Mouse (Mus musculus) stomach, embryonic 16.5 days (tissue): ENCODE results near the gene Cenpx. TPM values are rescaled to one million over a fixed set of nuclear protein-coding genes. Genes with fewer than 3 reads are reported as not detected.

Source experiments
- ATAC-seq: fragments of 200-750 bp; cut with Nextera tagmentation; 2 replicates; pipeline ENCODE4 v1.8.0; 2017; ENCODE audit warnings: moderate number of reproducible peaks, moderate TSS enrichment; ENCODE audit not compliant: insufficient read depth, low FRiP score
- H3K27ac ChIP-seq: fragments of 300-500 bp; sonication (generic); 2 replicates; pipeline ENCODE4 v1.5.1; 2014; ENCODE audit warnings: low read length
- H3K27me3 ChIP-seq: fragments of 300-500 bp; sonication (generic); 2 replicates; pipeline ENCODE4 v1.6.1; 2014; ENCODE audit warnings: low read length, control low read depth, mixed read lengths; ENCODE audit not compliant: control insufficient read depth, insufficient read depth
- H3K36me3 ChIP-seq: fragments of 300-500 bp; sonication (generic); 2 replicates; pipeline ENCODE4 v1.6.1; 2014; ENCODE audit warnings: low read length; ENCODE audit not compliant: control insufficient read depth, insufficient read depth
- H3K4me1 ChIP-seq: fragments of 300-500 bp; sonication (generic); 2 replicates; pipeline ENCODE4 v1.6.1; 2014; ENCODE audit warnings: low read length, control low read depth, mixed read lengths; ENCODE audit not compliant: control insufficient read depth, insufficient read depth
- H3K4me2 ChIP-seq: fragments of 300-500 bp; sonication (generic); 2 replicates; pipeline ENCODE4 v1.6.1; 2014; ENCODE audit warnings: low read depth, low read length, mixed read lengths
- H3K4me3 ChIP-seq: fragments of 300-500 bp; sonication (generic); replicated peaks from 2 replicates; pipeline ENCODE4 v1.5.1; 2014; ENCODE audit warnings: mild to moderate bottlenecking, low read length
- H3K9ac ChIP-seq: fragments of 300-500 bp; sonication (generic); 2 replicates; pipeline ENCODE4 v1.6.1; 2014; ENCODE audit warnings: low read length
- H3K9me3 ChIP-seq: fragments of 300-500 bp; sonication (generic); replicated peaks from 2 replicates; pipeline ENCODE4 v1.6.1; 2016; ENCODE audit warnings: low read length, control low read depth; ENCODE audit not compliant: control insufficient read depth
- WGBS: fragments of 180-500 bp; shearing (Covaris S2); extraction: QIAGEN DNeasy Blood & Tissue Kit; methylation state at CpG from one replicate; pipeline ENCODE4 v1.1.7; 2014; 5-methylcytosine and 5-hydroxymethylcytosine counted together
- polyA plus RNA-seq: library from polyadenylated mRNA; unstranded; fragments of >200 nt; fragmentation: Nextera tagmentation; extraction: Ambion mirVana; gene quantifications from 2 replicates; pipeline ENCODE4 v1.2.1, GENCODE M21; 2015

The Cenpx gene
- polyA plus RNA-seq, 1 experiment from 2014 or later = 153 TPM

DNA sequence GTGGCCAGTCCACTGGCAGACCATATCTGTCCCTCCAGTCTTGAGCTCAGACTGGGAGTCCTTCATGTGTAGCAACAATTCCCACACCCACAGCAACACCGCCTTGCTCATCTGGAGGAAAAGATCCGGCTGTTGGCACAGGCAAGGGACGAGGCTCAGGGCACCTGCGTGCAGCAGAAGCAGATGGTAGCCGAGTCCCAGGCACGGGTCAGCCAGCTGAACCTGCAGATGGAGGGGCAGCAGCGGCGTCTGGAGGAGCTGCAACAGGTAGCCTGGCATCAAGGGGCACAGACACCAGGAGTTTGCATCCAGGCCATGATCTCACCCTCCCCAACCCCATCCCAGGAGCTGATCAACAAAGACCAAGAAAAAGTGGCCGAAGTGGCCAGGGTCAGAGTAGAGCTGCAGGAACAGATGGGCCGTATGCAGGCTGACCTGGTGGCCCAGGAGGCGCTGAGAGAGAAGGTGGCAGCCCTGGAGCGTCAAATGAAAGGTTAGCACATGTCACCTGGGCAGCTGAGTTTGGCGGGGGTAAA, 6.4 kb upstream of the Cenpx start:
- H3K4me2 ChIP-seq = no peak overlapping the region
- H3K4me3 ChIP-seq = no peak overlapping the region
- WGBS = 88% methylated on average over 13 of the region's 13 CpGs
- no peaks in the 10 kb centered on the region; the same call in 1 of the 2 replicates for H3K36me3 ChIP-seq
- H3K27me3 ChIP-seq = no peaks in the 10 kb centered on the region
- no peak overlapping the region for H3K27ac ChIP-seq
- no peak overlapping the region for H3K9ac ChIP-seq
- ATAC-seq = no peak
- H3K9me3 ChIP-seq = no peaks in the 10 kb centered on the region
- H3K4me1 ChIP-seq = peaks cover 10% of the 10 kb centered on the region

GRCm38 (mm10) chr11:120719242-120719641, 5.7 kb upstream of the Cenpx start:
- no peak overlapping the region for H3K4me3 ChIP-seq
- no peak overlapping the region for H3K9ac ChIP-seq
- no peaks in the 10 kb centered on the region; the same call in 1 of the 2 replicates for H3K36me3 ChIP-seq
- ATAC-seq = no peak
- WGBS = 89% methylated on average over 9 of the region's 9 CpGs
- H3K27me3 ChIP-seq = no peaks in the 10 kb centered on the region
- no peak overlapping the region for H3K27ac ChIP-seq
- H3K4me2 ChIP-seq = no peak overlapping the region
- H3K4me1 ChIP-seq = peaks cover 16% of the 10 kb centered on the region
- H3K9me3 ChIP-seq = no peaks in the 10 kb centered on the region

DNA sequence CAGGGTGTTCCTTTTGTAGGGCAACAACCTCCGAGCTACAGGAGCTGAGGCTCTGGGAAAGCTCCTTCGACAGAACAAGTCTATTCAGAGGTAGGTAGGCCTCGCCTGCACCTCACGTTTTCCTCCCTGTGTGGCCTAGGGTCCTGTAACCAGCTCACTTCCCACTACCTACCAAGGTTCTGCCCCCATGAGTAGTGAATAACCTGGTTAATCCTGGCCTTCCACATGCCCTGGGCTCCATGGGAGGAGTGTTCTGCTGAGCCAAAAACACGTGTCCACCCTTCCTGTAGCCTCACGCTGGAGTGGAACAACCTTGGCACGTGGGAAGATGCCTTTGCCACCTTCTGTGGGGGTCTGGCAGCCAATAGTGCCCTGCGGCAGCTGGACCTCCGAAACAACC, 1.6 kb upstream of the Cenpx start:
- no peak for ATAC-seq
- WGBS = 91% methylated on average over 9 of the region's 9 CpGs
- 0 out of 2 replicates have a peak overlapping the region, but pooled peaks have one; percentile 79 for H3K4me2 ChIP-seq

DNA sequence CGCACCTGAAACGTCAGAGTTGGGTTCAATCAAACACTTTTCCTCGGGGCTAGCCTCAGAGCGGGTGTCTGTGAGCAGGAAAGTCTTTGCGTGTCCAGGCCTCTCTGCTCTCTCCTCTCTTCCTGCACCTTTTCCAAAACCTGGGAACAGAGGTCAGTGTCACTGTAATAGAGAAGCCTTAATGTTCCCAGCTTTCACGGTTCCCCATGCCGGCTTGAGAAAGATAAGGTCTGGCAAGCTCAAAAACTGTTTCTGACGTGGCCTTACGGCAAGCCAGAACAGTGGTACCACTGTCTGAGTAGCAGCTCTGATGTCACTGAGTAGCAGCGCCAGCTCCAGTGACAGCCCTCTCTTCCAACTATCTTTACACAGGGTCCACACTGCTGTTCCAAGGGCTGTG, 1.0 kb upstream of the Cenpx start:
- H3K4me1 ChIP-seq = peaks cover 16% of the 10 kb centered on the region
- H3K36me3 ChIP-seq = no peaks in the 10 kb centered on the region; the same call in 1 of the 2 replicates
- H3K4me3 ChIP-seq = peak overlapping the region; percentile 63
- H3K9ac ChIP-seq = peak overlapping the region; percentile 77
- H3K9me3 ChIP-seq = no peaks in the 10 kb centered on the region
- no peak for ATAC-seq
- 44% methylated on average over 10 of the region's 10 CpGs for WGBS
- H3K27ac ChIP-seq = peak overlapping the region; percentile 26; the same call in 1 of the 2 replicates
- H3K27me3 ChIP-seq = no peaks in the 10 kb centered on the region
- peak overlapping the region; percentile 79 for H3K4me2 ChIP-seq

More for the DNA sequence above, 1.6 kb upstream of the Cenpx start:
- Histone ChIP-seq H3K4me3 (no peak overlapping the region), H3K9me3 (no peaks in the 10 kb centered on the region), H3K36me3 (no peaks in the 10 kb centered on the region; the same call in 1 of the 2 replicates), H3K9ac (peak overlapping the region; percentile 77; the same call in 1 of the 2 replicates), H3K27me3 (no peaks in the 10 kb centered on the region), H3K27ac (no peak overlapping the region), H3K4me1 (peaks cover 11% of the 10 kb centered on the region; the same call in 1 of the 2 replicates)

DNA sequence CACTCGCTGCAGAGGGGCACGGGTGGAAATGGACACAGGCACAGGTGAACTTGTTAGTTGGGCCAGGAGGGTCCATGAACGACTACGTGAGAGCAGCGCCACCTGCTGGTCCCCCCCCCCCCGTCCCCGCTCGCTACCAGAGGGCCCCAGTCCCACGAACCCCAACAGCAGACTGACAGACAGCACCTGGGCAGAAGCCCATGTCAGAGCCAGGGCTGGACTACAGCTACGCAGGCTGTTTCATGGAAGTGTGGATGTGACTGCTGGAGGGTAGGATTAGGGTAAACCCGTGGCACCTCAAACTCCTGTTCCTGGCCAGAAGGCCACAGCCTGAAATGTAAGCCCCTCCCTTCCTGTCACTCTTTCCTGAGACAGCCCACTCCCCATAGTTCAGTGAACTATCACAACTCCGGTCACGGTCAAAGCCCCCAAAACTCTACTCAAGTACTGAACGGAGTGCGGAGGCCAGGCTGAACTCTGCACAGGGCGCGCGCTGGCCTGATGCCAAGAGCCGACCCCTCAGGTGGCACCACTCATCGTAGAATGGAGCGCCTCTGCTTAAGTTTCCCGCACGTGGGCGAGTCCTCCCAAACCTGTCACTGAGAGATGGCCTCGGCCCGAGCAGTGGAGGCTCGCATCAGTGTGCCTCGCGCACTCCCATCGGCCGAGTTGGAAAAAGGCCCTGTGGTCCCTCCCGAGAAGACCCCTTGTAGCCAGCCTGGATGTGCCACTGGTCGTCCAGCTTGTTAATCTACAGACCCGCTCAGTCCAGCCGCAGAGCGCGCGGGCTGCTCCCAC, 568 bp downstream of the Cenpx start:
- Histone ChIP-seq H3K4me2 (peak overlapping the region; percentile 97), H3K9ac (peak overlapping the region; percentile 75), H3K4me3 (peak overlapping the region; percentile 63), H3K27me3 (no peaks in the 10 kb centered on the region), H3K36me3 (no peaks in the 10 kb centered on the region), H3K4me1 (peaks cover 27% of the 10 kb centered on the region), H3K9me3 (no peaks in the 10 kb centered on the region), H3K27ac (peak overlapping the region; percentile 68)
- peak; percentile 31 for ATAC-seq
- under 1% methylated on average over 38 of the region's 38 CpGs for WGBS

DNA sequence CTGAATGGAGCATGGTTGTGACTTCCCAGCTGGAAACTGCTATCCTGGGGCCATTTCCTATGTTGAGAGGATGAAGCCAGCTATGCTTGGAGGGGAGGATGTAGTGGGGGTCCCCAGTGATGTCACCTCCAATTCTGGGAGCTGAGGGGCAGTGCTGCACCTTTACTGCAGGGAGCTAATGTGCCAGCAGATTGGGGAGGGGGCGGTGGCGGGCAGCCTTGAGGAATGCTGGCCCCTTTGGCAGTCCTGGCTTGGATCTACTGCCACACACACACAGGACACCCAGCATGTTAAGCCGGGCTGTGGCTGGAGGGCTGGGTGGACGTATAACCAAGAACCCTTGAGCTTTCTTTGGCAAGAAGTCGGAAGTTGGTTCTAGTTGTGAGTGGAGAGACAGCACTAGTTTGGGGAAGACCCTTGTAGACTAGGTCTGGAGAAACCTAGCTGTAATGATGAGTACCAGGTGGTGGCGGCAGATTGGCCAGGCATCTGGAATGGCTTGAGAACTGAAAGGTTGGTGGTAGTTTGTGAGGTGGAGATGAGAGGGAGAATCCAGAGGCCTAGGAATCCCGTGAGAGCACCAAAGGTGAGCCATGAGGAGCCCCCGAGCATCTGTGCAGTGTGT, 1.4 kb downstream of the Cenpx start:
- H3K27me3 ChIP-seq = no peaks in the 10 kb centered on the region
- peak overlapping the region; percentile 63 for H3K4me3 ChIP-seq
- peak overlapping the region; percentile 52; the same call in 1 of the 2 replicates for H3K9ac ChIP-seq
- WGBS = 66% methylated on average over 8 of the region's 8 CpGs
- H3K9me3 ChIP-seq = no peaks in the 10 kb centered on the region
- H3K27ac ChIP-seq = no peak overlapping the region
- no peak for ATAC-seq
- H3K4me1 ChIP-seq = peaks cover 33% of the 10 kb centered on the region
- H3K36me3 ChIP-seq = no peaks in the 10 kb centered on the region
- H3K4me2 ChIP-seq = peak overlapping the region; percentile 97; the same call in 1 of the 2 replicates

- Histone ChIP-seq H3K27ac (no peak overlapping the region), H3K9me3 (no peaks in the 10 kb centered on the region), H3K36me3 (no peaks in the 10 kb centered on the region), H3K27me3 (no peaks in the 10 kb centered on the region), H3K4me2 (no peak overlapping the region), H3K4me1 (peaks cover 38% of the 10 kb centered on the region), H3K9ac (no peak overlapping the region), H3K4me3 (no peak overlapping the region)
- WGBS = 55% methylated on average over 5 of the region's 5 CpGs
- ATAC-seq = no peak
Observed at GRCm38 (mm10) chr11:120710672-120711071, 2.9 kb downstream of the Cenpx start.

- no peak overlapping the region for H3K4me2 ChIP-seq
- H3K4me3 ChIP-seq = no peak overlapping the region
- H3K9me3 ChIP-seq = no peaks in the 10 kb centered on the region
- 73% methylated on average over 2 of the region's 2 CpGs for WGBS
- peaks cover 39% of the 10 kb centered on the region for H3K4me1 ChIP-seq
- no peak overlapping the region; the same call in 1 of the 2 replicates for H3K9ac ChIP-seq
- no peaks in the 10 kb centered on the region for H3K36me3 ChIP-seq
- peak overlapping the region; percentile 61 for H3K27ac ChIP-seq
- no peak for ATAC-seq
- H3K27me3 ChIP-seq = no peaks in the 10 kb centered on the region
Observed at GRCm38 (mm10) chr11:120709551-120709950, 4.0 kb downstream of the Cenpx start.

- H3K4me2 ChIP-seq = no peak overlapping the region
- ATAC-seq = no peak
- H3K27me3 ChIP-seq = no peaks in the 10 kb centered on the region
- WGBS = 40% methylated on average over 5 of the region's 5 CpGs
- peak overlapping the region; percentile 61 for H3K27ac ChIP-seq
- no peaks in the 10 kb centered on the region for H3K36me3 ChIP-seq
- H3K9ac ChIP-seq = peak overlapping the region; percentile 15; the same call in 1 of the 2 replicates
- no peak overlapping the region for H3K4me3 ChIP-seq
- peaks cover 43% of the 10 kb centered on the region for H3K4me1 ChIP-seq
- H3K9me3 ChIP-seq = no peaks in the 10 kb centered on the region
Observed at GRCm38 (mm10) chr11:120707969-120708368, 5.6 kb downstream of the Cenpx start.
